Mouse (Mus musculus): ENCODE measurements around the gene Eif3a. TPM values are rescaled to one million over a fixed set of nuclear protein-coding genes. Genes with fewer than 3 reads are reported as not detected.

The Eif3a gene
- 83.2 and 102 TPM in 2 replicates for polyA plus RNA-seq (2012; rRNA removed)

- peak; percentile 94 for DNase-seq (ENCODE audit: low spot score)
These were observed at the start of gene Eif3a for GRCm38 (mm10) chr19:60790551-60791161. Gene Eif3a, minus strand, starts transcription at chr19:60790658.

GRCm38 (mm10) chr19:60837747-60838146, 47.3 kb upstream of the Eif3a start:
- DNase-seq (ENCODE audit: low spot score): peak; percentile 45

- DNase-seq (ENCODE audit: low spot score): no peak
These were observed 28.2 kb upstream of the Eif3a start for GRCm38 (mm10) chr19:60818677-60819076.

- no peak for DNase-seq (ENCODE audit: low spot score)
These were observed 22.7 kb upstream of the Eif3a start for GRCm38 (mm10) chr19:60813133-60813532.

GRCm38 (mm10) chr19:60812036-60812389, 21.6 kb upstream of the Eif3a start:
- DNase-seq (ENCODE audit: low spot score): no peak

GRCm38 (mm10) chr19:60811098-60812035, 20.9 kb upstream of the Eif3a start, which contains the start of gene Fam45a:
Gene Fam45a, plus strand, starts transcription at chr19:60811585.
- peak; percentile 78 for DNase-seq (ENCODE audit: low spot score)

- DNase-seq (ENCODE audit: low spot score): no peak
These were observed 19.5 kb upstream of the Eif3a start for GRCm38 (mm10) chr19:60809927-60810326.

- DNase-seq (ENCODE audit: low spot score): no peak
These were observed 14.4 kb upstream of the Eif3a start for GRCm38 (mm10) chr19:60804903-60805302.

GRCm38 (mm10) chr19:60799867-60800569, 9.6 kb upstream of the Eif3a start:
- DNase-seq (ENCODE audit: low spot score): no peak

GRCm38 (mm10) chr19:60797415-60797814, 7.0 kb upstream of the Eif3a start:
- DNase-seq (ENCODE audit: low spot score): no peak

GRCm38 (mm10) chr19:60795244-60795643, 4.8 kb upstream of the Eif3a start:
- no peak for DNase-seq (ENCODE audit: low spot score)

GRCm38 (mm10) chr19:60793170-60793707, 2.8 kb upstream of the Eif3a start:
- DNase-seq (ENCODE audit: low spot score): no peak

GRCm38 (mm10) chr19:60791164-60791563, 706 bp upstream of the Eif3a start:
- no peak for DNase-seq (ENCODE audit: low spot score)

GRCm38 (mm10) chr19:60789919-60790506, 445 bp downstream of the Eif3a start:
- peak; percentile 60 for DNase-seq (ENCODE audit: low spot score)

GRCm38 (mm10) chr19:60789452-60789851, 1.0 kb downstream of the Eif3a start:
- no peak for DNase-seq (ENCODE audit: low spot score)

GRCm38 (mm10) chr19:60788214-60788960, 2.1 kb downstream of the Eif3a start:
- DNase-seq (ENCODE audit: low spot score): no peak

- no peak for DNase-seq (ENCODE audit: low spot score)
These were observed 2.9 kb downstream of the Eif3a start for GRCm38 (mm10) chr19:60787465-60788150.

- DNase-seq (ENCODE audit: low spot score): no peak
These were observed 5.7 kb downstream of the Eif3a start for GRCm38 (mm10) chr19:60784712-60785111.

GRCm38 (mm10) chr19:60782034-60782433, 8.4 kb downstream of the Eif3a start:
- DNase-seq (ENCODE audit: low spot score): no peak

- DNase-seq (ENCODE audit: low spot score): no peak
These were observed 17.1 kb downstream of the Eif3a start for GRCm38 (mm10) chr19:60773366-60773765.

All from urinary bladder, adult 2 months (tissue).